Mouse (Mus musculus): ENCODE data around the gene Bcl2l15. TPM values are rescaled to one million over a fixed set of nuclear protein-coding genes. Genes with fewer than 3 reads are reported as not detected.
A peak's percentile ranks its signal among the peaks of the same experiment; 100 is the strongest.
"Not testable (repeated sequence)": the region's sequence is repeated elsewhere in the genome, so short reads cannot be mapped to it uniquely, and the experiment has no call there.

Gene Bcl2l15
- 0.44 TPM in 1 of 2 replicates, not detected in the other for polyA plus RNA-seq (2015; fragmentation: Nextera tagmentation; extraction: Ambion mirVana)

DNA sequence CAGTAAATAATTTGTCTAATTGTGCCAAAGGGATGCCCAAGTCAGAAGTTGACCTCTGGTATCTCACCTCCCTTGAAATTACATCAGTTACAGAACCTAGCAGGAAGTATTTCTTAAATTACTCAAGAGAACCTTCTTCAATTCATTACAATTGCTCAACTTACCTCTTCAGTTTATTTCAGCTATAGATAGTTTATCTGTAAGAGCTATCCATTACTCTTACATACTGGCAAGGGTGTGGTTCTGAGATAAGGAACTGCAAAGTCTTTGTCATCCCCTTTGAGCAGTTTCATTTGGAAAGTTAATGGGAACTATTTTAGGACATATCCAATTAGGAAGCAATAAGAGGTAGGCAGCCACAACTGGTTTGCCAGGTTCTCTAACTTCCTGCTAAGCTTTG is at the start of gene Bcl2l15:
Gene Bcl2l15, plus strand, starts transcription at position 176 of the 400 bp plus-strand sequence.
- no peak within 1 kb of the TSS for H3K9ac ChIP-seq
- no peaks in the 10 kb centered on the region for H3K4me1 ChIP-seq
- no peak within 1 kb of the TSS for H3K4me2 ChIP-seq
- H3K9me3 ChIP-seq (replicated peaks) = no peaks in the 10 kb centered on the region
- H3K27me3 ChIP-seq = no peaks in the 10 kb centered on the region
- H3K36me3 ChIP-seq (ENCODE audit: poor library complexity, severe bottlenecking) = no peaks in the 10 kb centered on the region
- no peak within 1 kb of the TSS for H3K27ac ChIP-seq
- no peak for ATAC-seq
- no peak within 1 kb of the TSS for H3K4me3 ChIP-seq

DNA sequence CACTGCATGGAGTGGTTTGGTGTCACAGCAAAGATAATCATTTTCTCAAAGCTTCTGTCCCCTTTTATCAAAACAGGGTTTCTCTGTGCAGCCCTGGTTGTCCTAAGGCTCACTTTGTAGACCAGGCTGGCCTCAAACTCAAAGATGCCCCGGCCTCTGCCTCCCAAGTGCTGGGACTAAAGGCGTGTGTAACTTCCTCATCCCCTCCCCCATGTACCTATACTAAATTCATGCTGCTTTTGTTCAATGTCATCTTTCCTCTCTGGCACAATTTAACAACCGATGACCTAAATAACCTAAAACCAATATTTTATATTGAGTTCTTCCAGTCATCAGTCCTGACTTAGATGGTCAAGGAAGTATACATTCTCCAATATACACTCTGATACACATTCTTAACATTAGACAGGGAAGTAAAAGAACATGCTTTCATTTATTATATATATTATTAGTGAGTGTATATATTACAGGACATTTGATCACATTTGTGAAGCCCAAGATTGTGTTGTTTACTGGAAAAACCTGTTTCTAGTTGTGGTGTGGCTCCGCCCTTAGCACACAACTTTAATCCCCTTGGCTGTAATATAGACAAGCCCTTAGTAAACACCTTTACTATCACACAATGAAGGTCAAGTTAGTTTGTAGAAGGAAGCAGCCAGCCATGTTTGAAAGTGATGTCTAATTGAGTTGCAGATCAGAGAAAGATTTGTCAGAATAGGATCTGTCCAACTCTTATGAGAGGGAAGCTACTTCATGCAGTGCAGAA is 49.4 kb upstream of the Bcl2l15 start:
- Histone ChIP-seq H3K36me3 (ENCODE audit: poor library complexity, severe bottlenecking) (peaks cover 2% of the 10 kb centered on the region; the same call in 1 of the 2 replicates), H3K9ac (no peak overlapping the region), H3K27me3 (no peaks in the 10 kb centered on the region), H3K27ac (no peak overlapping the region), H3K9me3 (replicated peaks) (no peaks in the 10 kb centered on the region), H3K4me1 (peaks cover 14% of the 10 kb centered on the region; the same call in 1 of the 2 replicates), H3K4me2 (no peak overlapping the region), H3K4me3 (no peak overlapping the region)
- ATAC-seq = no peak
- WGBS = 90% methylated on average over 4 of the region's 4 CpGs

DNA sequence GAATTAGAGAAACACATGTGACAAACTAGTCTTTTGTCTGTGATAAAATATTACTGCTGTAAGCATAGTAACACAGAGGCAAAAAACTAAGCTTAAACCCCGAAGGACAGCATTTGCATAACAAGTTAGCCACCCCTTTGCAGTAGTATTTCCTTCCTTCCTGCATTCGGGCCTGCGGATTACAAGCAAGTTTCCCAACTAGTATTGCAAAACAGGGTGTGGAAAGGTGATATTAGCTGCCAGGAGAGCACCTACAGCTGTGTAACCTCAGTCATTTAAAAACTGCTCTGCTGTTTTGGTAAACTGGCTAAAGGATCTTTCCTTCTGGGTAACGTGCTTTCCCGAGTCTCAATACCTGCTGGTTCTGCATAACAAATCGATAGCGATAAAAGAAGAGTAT is 45.2 kb upstream of the Bcl2l15 start:
- Histone ChIP-seq H3K27me3 (no peaks in the 10 kb centered on the region), H3K4me3 (no peak overlapping the region), H3K27ac (no peak overlapping the region), H3K4me1 (peaks cover 31% of the 10 kb centered on the region), H3K4me2 (no peak overlapping the region), H3K36me3 (ENCODE audit: poor library complexity, severe bottlenecking) (no peaks in the 10 kb centered on the region), H3K9ac (no peak overlapping the region), H3K9me3 (replicated peaks) (no peaks in the 10 kb centered on the region)
- no peak for ATAC-seq
- 62% methylated on average over 7 of the region's 7 CpGs for WGBS

DNA sequence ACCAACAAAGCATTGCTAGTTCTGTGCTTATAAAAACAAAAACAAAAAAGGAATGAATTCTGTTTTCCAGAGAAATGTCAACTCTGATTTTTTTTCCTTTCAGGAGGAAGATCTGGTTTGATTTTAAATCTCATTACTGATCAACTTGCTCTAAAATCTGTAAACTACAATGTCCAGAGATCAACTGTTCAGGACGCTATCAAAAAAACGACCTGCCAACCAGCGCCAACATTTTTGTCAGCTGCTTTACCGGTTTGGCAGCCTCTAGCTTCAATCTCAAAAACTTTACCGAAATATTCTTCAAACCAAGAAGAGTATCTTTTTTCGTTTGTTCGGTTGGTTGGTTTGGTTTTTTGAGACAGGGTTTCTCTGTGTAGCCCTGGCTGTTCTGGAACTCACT is 43.3 kb upstream of the Bcl2l15 start:
- Histone ChIP-seq H3K27ac (no peak overlapping the region), H3K4me3 (peak overlapping the region; percentile 90; the same call in 1 of the 2 replicates), H3K9ac (peak overlapping the region; percentile 97; the same call in 1 of the 2 replicates), H3K4me2 (peak overlapping the region; percentile 86), H3K9me3 (replicated peaks) (no peaks in the 10 kb centered on the region), H3K36me3 (ENCODE audit: poor library complexity, severe bottlenecking) (no peaks in the 10 kb centered on the region), H3K27me3 (peaks cover 7% of the 10 kb centered on the region; the same call in 1 of the 2 replicates), H3K4me1 (peaks cover 27% of the 10 kb centered on the region)
- WGBS = 85% methylated on average over 7 of the region's 7 CpGs
- no peak for ATAC-seq

DNA sequence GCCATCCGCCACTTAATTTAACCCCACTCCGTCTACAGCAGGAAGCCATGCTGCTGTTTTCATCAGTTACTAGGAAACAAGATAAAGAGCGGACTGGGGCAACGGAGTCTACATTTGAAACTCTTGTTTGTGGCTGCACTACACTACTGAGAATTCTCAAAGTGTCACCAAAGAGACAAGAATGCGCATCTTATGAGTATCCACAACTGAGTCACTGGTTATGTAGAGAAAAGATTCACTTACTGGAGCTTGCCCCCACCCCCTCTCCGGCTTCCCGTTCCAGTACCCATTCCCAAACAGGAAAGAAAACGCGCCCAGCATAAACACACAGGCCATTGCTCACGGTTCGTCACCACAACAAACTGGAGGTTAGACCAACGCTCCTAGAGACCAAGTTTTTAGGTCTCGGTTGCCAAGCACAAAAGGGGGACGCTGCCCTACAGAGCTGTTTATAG is 42.5 kb upstream of the Bcl2l15 start:
- peak overlapping the region; percentile 90 for H3K4me3 ChIP-seq
- 2% methylated on average over 14 of the region's 14 CpGs for WGBS
- no peaks in the 10 kb centered on the region for H3K9me3 ChIP-seq (replicated peaks)
- H3K36me3 ChIP-seq (ENCODE audit: poor library complexity, severe bottlenecking) = no peaks in the 10 kb centered on the region
- H3K27ac ChIP-seq = peak overlapping the region; percentile 86; the same call in 1 of the 2 replicates
- ATAC-seq = no peak
- H3K9ac ChIP-seq = peak overlapping the region; percentile 97
- peaks cover 27% of the 10 kb centered on the region for H3K4me1 ChIP-seq
- H3K4me2 ChIP-seq = peak overlapping the region; percentile 86
- peaks cover 7% of the 10 kb centered on the region; the same call in 1 of the 2 replicates for H3K27me3 ChIP-seq

DNA sequence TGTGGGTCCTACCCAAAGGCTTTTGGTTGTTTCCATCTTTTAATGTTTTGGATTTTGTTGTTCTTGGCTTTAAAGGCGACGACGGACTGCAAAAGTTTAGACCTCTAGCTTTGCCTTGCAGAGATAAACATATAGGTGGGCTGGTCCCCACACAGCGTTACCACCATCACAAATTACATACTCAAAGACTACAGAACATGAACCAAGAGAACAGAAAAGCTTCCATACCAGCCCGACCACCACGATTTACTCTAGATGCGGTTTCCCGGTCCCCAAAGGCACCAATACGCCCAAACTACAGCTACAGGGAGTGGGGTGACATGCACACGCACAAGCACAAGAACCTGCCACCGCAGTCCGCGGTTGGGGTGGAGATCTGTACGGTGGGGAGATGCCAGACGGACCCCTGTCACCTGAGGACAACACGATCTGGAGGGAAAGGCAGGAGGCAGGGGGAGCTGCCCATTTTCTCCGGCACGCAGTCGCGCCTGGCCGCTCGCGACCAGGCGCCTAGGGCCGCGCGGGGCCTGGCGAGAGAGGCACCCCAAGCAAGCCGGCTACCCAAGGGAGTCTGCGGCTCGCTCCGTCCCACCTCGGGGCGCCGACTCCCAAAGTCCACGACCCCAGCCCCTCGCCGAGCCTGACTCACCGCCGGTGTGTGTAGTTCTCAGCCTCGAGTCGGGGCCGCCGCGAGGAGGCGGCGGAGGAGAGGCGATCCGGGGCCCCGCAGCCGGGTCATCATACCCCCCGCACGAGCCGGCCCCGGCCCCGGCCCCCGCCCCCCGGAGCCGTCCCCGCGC is 41.9 kb upstream of the Bcl2l15 start:
- Histone ChIP-seq H3K36me3 (ENCODE audit: poor library complexity, severe bottlenecking) (no peaks in the 10 kb centered on the region), H3K27ac (peak overlapping the region; percentile 86), H3K4me2 (peak overlapping the region; percentile 86), H3K9me3 (replicated peaks) (no peaks in the 10 kb centered on the region), H3K27me3 (peaks cover 8% of the 10 kb centered on the region; the same call in 1 of the 2 replicates), H3K4me1 (peaks cover 27% of the 10 kb centered on the region), H3K4me3 (peak overlapping the region; percentile 90), H3K9ac (peak overlapping the region; percentile 97)
- under 1% methylated on average over 45 of the region's 61 CpGs for WGBS
- peak; percentile 82 for ATAC-seq

DNA sequence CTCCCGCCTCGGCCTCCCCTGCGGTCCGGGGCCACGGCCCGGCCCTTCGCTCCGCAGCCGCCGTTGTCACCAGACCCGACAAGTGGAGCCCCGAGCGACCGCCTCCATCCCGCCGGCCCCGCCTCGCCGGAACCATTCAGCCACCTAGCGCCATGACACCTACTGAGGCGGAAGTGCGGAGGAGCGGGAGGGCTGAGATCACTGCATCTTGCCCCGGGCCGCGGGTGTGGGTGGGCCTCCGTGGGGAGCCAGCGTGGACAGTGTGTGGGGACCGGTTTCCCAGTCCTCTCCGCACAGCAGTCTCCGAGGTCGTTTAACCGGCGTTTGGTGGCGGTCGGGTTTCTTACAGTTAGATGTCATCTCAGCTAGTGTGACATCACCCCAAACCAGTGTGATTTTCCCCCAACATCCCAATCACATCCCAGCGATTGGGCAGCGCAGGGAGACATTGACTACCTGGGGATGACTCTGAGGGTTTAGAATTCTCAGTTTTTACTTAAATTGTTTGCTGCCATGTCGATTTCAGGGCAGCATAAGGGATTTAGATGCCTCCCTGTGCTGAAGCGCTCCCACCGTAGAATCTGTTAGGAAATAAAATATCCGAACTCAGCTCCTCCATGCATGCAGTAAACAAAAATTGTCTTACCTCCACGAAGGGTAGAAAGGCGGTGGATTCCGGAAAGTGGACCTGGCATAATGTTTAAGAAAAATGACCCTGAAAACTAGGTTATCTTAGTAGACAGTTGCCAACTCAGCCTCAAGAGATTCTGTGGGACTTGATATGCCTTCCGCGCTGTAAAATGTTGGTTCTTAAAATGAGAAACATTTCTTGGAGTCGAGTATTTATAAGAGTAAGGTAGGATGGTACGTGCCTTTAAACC is 40.9 kb upstream of the Bcl2l15 start, which contains the start of gene Hipk1:
Gene Hipk1, minus strand, starts transcription at position 334 of the 881 bp plus-strand sequence.
- H3K27ac ChIP-seq = peak within 1 kb of the TSS; percentile 86
- no peaks in the 10 kb centered on the region for H3K36me3 ChIP-seq (ENCODE audit: poor library complexity, severe bottlenecking)
- peak within 1 kb of the TSS; percentile 90 for H3K4me3 ChIP-seq
- H3K9me3 ChIP-seq (replicated peaks) = no peaks in the 10 kb centered on the region
- peak within 1 kb of the TSS; percentile 86 for H3K4me2 ChIP-seq
- H3K27me3 ChIP-seq = peaks cover 15% of the 10 kb centered on the region; the same call in 1 of the 2 replicates
- H3K4me1 ChIP-seq = peaks cover 27% of the 10 kb centered on the region
- WGBS = 10% methylated on average over 48 of the region's 49 CpGs
- peak within 1 kb of the TSS; percentile 97 for H3K9ac ChIP-seq
- peak; percentile 98 for ATAC-seq

DNA sequence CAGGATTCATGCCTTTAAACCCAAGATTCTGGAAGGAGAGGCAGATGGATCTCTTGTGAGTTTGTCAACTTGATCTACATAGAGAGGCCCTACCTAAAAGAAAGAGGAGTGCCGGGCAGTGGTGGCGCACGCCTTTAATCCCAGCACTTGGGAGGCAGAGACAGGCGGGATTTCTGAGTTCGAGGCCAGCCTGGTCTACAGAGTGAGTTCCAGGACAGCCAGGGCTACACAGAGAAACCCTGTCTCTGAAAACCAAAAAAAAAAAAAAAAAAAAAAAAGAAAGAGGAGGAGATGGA is 40.3 kb upstream of the Bcl2l15 start:
- not testable (repeated sequence) for ATAC-seq; H3K27ac ChIP-seq; H3K9me3 ChIP-seq (replicated peaks); H3K4me3 ChIP-seq; H3K9ac ChIP-seq; H3K36me3 ChIP-seq (ENCODE audit: poor library complexity, severe bottlenecking)
- 83% methylated on average over 5 of the region's 5 CpGs for WGBS
- Histone ChIP-seq H3K4me2 (peak overlapping the region; percentile 86), H3K4me1 (peaks cover 27% of the 10 kb centered on the region), H3K27me3 (peaks cover 15% of the 10 kb centered on the region; the same call in 1 of the 2 replicates)

DNA sequence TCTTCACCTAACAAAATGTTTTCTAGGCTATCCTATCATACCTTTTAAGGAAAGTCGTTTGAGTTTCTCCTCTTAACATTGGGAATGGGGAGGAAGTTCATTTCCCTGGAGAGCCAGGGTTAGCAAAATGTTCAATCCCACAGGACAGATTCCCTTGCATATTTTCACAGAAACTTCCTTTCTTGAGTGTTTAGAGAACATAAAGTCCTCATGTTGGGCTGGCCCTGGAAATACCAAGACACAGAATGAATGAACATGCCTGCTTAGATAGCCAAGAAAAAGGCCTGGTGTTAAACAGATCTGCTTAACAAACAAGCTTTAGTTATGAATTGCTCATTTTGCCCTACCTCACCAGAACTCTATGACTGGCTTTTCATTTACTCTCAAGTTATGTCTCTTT is 39.8 kb upstream of the Bcl2l15 start:
- 77% methylated on average over 1 of the region's 1 CpGs for whole genome bisulfite sequencing
- H3K9me3 ChIP-seq (replicated peaks) = no peaks in the 10 kb centered on the region
- no peak for ATAC-seq

DNA sequence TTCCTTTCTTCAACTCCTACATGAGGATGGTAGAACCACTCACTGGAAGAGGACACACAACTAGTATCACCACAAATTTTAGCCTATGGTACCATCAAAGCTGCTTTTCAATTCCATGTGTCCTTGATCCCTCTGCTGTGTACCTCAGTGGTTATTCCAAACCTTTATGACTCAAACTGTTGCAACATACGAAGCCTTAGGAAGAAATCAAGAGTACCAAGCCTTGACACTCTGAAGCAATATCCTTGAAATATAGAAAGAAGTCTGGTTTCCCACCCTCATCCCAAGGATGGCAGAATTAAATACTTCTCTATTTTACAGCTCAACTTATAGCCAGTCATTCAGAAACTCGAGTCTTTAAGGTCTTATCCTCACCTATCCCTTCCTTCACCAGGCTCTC is 36.0 kb upstream of the Bcl2l15 start:
- Histone ChIP-seq H3K4me2 (no peak overlapping the region), H3K4me3 (no peak overlapping the region), H3K4me1 (0 out of 2 replicates have a peak, but pooled peaks cover 7% of the 10 kb centered on the region), H3K9ac (no peak overlapping the region), H3K9me3 (replicated peaks) (no peaks in the 10 kb centered on the region), H3K27me3 (peaks cover 15% of the 10 kb centered on the region; the same call in 1 of the 2 replicates), H3K27ac (no peak overlapping the region), H3K36me3 (ENCODE audit: poor library complexity, severe bottlenecking) (no peaks in the 10 kb centered on the region; the same call in 1 of the 2 replicates)
- 65% methylated on average over 2 of the region's 2 CpGs for WGBS
- no peak for ATAC-seq

More for the DNA sequence above, 39.8 kb upstream of the Bcl2l15 start:
- no peak overlapping the region for H3K4me2 ChIP-seq
- peaks cover 27% of the 10 kb centered on the region for H3K4me1 ChIP-seq
- no peaks in the 10 kb centered on the region for H3K36me3 ChIP-seq (ENCODE audit: poor library complexity, severe bottlenecking)
- H3K27ac ChIP-seq = no peak overlapping the region
- no peak overlapping the region for H3K9ac ChIP-seq
- peaks cover 15% of the 10 kb centered on the region; the same call in 1 of the 2 replicates for H3K27me3 ChIP-seq
- H3K4me3 ChIP-seq = no peak overlapping the region

DNA sequence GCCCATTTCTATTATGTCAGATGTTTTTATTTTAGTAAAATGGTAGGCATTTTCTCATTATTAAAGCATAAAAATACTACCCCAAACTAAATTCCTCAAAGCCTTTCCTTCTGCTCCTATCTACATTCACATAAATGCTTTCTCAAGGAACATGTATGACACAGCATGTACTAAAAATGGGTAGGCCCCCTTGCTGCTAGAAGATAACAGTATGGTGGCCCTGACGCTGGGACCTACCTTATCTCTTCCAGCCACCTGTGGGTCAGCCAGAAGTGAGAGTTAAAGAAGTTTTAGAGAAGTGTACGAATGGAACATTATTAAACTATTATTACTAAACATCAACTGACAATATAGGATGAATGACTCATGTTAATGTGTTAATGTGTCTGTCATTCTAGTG is 32.9 kb upstream of the Bcl2l15 start:
- Histone ChIP-seq H3K27me3 (peaks cover 8% of the 10 kb centered on the region; the same call in 1 of the 2 replicates), H3K4me3 (no peak overlapping the region), H3K9ac (no peak overlapping the region), H3K4me2 (no peak overlapping the region), H3K4me1 (no peaks in the 10 kb centered on the region), H3K9me3 (replicated peaks) (no peaks in the 10 kb centered on the region), H3K27ac (no peak overlapping the region), H3K36me3 (ENCODE audit: poor library complexity, severe bottlenecking) (peaks cover 25% of the 10 kb centered on the region)
- ATAC-seq = no peak
- WGBS = 83% methylated on average over 2 of the region's 2 CpGs

Measured in forebrain, embryonic 13.5 days (tissue).